Mouse (Mus musculus) c-Kit-positive CD71-positive TER-119-positive erythroid progenitor cells, embryonic 14.5 days (primary cell): ENCODE measurements around the gene Dtnbp1.

Experiments
- DNase-seq: peaks from one replicate; pipeline ENCODE4 v3.0.0-alpha.2; 2013; ENCODE audit warnings: low spot score

Gene Dtnbp1

DNA sequence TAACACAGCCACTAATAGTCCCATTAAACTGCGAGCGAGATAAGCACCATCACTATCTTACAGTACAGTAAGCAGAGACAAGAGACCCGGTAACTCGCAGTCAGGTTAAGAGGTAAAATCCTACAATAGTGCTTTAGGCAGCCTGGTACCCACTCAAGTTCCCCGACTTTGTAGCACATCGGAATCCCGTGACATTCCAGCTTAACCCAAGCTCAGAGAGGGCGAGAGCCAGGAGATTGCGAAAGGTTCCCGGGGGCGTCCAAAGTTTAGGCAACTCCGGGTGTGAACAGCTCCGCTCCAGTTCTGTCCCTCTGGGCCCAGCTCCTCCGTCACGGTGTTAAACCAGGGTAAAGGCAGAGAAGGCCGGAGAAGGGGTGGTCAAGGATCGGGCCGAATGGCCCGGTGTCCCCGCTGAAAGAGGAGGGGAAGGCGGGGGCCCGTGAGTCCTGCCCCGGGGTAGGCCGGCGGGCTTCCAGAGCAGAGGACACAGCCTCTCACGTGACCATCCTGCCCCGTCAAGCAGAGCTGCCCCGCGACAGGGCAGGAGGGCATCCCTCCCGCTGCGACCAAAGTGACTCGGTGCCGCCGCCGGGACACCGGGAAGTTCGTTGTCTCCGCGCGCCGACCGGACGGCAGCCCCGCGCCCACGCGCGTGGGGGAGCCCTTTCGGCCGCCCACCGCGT, 578 bp downstream of the Dtnbp1 start:
- DNase-seq = peak; percentile 52

DNA sequence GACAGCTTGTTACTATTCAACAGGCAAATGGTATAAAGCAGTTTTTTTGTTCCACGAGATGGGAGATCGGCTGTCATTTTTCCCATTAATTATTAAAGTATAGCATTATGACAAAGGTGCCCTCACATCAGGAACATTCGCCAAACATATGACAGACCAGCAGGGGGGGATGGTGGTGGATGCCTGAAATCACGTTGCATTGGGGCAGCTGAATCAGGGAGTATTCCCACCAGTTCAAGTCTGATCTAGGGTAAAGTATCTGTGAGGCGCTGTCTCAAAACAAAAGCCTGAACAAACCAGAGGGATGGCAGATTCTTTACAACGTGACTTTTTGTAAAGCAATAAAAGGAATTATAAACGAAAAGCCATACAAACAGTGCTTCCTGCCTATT, 1.1 kb downstream of the Dtnbp1 start:
- peak; percentile 60 for DNase-seq

DNA sequence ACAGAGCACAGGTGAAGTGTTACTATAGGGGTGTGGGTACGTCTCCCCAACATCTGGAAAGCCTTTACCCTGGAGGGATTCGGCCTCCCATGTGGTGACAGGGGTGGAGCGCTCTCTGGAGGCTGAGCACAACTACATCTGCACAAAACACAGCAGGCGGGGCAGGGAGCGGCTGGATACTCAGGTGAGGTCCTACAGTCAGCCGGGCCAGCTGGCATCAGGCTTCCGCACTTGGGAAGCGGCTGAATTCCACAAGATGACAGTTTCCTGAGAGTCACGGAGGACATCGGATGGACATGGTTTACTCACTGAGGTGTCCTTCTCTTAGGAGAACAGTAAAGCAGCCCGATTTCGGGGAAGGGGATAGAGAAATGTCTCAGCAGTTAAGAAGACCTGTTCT, 2.7 kb downstream of the Dtnbp1 start:
- DNase-seq = no peak

DNA sequence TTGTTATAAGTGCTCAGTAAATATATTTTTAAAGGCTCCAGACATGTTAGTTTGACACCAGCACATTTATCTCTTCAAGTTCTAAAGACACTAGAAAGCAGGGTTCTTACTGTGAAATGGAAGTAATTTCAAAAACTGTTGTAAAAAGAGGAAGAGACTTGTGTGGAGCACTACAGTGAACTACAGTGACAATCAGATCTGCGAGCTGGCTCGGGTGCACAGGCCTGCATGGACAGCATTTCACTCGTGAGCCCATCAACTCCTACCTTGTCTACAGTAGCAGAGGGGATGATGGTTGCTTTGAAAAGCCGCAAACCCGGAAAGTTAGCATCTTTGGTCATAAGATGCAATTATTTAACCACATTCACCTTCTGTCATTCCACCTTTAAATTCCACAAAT, 5.6 kb downstream of the Dtnbp1 start:
- DNase-seq = no peak

DNA sequence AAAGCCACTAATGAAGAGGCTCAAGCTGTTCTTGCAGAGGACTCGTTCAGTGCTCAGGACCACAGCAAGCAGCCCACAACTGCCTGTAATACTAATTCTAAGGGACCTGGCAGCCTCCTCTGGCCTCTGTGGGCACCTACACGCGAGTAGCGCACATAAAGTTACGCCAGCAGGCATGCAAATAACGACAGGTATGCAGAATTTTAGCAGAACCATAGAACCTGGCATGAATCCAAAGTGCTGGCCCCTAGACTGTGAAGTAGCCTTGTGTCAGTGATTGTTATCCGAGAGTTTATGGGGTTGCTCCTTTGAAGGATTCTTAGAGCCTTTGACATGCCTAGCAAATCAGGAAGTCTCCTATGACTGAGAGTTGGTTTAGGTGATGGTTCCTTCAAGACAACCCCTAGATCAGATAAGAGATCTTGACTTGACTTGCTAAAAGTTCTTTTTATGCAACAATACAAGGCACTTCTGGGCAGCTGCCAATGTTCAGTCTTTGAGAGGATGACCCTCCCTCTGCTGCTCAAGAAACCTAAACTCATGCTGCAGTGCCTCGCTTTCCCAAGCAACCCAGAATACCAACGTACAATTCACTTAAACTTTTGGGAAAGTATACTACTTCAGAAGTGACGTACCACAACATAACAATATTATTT, 9.3 kb downstream of the Dtnbp1 start:
- no peak for DNase-seq

DNA sequence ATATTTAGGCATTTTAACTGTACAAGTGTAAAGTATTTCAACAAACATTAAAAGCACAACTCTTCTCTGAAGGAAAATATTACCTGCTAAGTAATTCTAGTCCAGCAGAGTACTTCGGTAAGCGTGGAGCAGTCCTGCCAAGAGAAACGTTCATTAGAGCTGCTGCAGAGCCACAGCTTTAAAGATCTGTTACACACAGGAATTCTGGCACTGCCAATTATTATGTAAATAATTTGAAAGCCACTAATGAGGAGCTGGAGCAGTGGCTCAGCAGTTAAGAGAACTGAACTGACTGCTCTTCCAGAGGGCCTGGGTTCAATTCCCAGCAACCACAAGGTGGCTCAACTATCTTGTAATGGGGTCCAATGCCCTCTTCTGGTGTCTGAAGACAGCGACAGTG, 10.0 kb downstream of the Dtnbp1 start:
- no peak for DNase-seq

DNA sequence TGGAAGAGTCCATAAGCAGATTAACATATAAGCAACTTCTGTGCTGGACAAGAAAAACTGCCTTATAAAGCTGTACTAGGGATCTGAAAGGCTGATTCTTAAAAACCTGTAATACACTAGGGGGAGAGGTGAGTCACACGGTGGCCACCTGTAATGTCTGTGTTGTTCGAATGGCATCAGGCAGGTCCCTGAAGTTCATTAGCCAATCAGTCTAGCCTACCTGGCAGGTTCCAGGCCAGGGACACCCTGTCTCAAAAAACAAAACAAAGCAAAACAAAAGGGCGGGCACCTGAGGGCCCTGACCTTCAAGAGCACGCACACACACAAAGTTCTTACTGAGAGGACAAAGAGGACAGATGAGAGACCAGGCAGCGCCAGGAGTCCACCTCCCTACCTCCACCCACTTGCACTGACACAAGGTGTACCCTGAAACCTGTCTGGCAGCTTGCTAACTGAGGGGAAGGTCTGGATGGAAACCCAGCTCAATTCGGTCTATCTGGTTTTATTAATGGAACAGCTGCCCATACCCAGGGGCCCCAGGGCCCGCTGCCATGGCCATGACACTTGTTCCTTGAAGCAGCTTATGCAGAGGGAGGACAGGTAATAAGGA, 11.8 kb downstream of the Dtnbp1 start:
- no peak for DNase-seq

DNA sequence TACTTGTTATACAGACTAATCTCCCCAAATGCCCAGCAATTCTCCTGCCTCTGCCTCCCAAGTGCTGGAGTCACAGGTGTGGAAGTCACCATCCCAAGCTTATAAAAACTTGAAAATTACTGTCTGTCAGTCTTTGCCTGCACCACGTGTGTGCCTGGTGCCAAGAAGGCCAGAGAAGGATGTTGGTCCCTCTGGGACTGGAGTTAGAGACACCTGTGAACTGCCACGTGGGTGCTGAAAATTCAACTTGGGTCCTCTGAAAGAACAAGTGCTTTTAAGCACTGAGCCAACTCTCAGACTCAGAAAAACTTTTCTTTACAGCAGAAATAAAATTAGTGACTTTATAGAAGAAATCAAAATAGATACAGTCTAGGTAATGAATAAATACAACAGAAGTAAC, 15.6 kb downstream of the Dtnbp1 start:
- no peak for DNase-seq

DNA sequence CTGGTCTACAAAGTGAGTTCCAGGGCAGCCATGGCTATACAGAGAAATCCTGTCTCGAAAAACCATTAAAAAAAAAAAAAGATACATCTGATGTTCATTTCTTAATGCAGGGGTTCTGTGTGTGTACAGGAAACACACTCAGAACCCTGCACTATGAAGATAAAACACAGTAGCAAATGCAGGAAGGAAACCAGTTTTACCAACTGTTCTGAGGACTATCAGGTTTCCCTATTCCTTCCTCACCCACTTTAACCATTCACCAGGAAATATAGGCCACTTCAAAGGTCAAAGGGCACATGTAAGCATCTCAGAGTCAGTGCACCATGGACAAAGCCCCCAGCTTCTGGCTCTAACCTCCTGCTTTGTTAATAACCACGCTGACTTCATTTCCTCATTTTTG, 16.6 kb downstream of the Dtnbp1 start:
- no peak for DNase-seq

DNA sequence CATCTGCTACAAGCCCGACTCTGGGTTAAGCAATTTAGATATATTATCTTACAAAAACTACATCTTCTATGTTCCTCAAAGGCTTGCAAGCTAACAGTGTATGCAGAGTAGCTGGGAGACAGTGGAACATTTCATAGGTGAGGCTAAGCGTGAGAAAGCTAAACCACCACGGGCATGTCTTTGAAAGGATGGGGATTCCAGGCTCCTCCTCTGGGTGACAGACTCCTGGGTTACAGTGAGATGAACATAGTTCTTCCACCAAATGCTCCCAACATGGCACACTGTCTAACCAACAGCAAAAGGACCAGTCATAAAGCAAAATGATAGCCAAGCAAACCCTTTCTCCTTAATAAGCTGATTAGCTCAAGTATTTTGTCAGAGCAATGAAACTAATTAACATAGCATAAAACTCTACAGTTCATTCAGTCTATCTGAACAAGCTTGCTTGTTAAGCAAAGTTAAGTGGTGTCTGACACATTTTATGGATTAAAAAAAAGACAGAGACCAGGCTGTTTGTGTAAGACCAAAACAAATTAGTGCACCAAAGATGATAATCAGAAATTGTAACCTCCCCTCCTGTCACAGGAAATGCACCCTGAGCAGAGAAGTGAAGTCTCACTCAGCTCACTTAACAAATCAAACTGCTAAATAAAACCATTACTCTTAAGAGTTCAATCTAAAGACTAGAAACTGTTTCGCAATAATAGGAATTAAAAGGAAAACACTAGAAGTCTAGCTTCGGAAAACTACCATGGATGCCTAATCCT, 18.1 kb downstream of the Dtnbp1 start:
- DNase-seq = no peak

DNA sequence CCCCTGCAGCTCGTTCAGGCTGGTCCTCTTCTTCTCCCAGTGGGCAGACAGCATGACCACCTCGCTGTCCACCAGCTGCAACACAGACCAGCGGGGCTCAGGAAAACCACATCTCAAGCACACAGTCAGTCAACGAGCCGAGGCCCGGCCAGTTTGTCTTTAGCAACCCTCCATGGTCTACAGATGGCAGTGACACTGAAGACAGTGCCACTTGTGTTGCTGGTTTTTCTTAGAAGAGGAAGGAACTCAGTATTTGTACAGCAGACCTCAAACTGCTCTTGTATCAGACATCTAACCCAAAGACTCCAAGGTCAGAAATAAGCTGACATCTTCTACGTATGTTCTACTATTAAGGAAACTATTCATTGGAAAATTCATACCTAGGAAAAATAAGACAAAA, 19.1 kb downstream of the Dtnbp1 start:
- DNase-seq = no peak

DNA sequence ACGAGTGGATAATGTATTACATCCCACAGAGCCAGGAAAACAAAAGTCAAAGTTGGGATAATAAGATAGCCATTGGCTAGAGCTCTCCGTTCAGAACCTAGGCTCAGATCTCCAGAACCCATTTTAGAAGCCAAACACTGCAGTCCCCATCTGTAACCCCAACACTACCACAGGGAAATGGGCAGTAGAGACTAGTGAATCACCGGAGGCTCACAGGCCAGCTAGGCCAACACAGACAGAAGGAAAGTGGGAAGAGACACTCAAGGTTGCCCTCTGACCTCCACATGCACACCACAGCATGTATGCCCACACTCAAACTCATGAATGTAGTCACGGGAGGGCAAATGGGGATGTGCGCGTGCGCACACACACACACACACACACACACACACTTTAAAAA, 22.5 kb downstream of the Dtnbp1 start:
- no peak for DNase-seq

DNA sequence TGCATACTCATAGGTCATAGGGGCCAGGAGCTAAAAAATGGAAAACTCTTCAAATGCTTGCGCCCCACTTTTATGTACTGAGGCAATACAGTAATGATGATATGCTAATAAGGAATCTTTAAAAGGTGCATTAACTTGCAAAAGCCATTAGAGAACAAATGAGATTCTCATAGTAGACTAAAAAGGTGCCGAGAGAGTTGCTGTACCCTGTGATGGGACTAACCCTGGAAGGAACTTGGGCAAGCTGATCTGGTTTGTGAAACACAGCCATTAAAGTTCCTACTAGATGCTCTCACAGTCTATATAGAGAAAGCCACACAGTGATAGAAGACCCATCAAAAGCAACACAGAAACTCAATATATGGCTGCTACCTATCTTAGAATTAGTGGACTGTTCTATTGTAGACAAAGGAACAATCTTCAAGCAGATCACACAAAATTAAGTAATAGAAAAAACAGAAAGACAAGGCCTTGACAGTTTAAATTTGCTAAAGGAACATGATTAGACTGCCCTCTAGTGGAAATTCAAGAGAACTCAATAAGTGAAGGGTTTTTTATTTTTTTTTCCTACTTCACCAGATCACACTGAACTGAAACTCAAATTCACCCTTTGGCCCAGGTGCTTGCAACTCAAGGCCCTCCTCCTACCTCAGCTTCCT, 24.3 kb downstream of the Dtnbp1 start:
- DNase-seq = peak; percentile 14

DNA sequence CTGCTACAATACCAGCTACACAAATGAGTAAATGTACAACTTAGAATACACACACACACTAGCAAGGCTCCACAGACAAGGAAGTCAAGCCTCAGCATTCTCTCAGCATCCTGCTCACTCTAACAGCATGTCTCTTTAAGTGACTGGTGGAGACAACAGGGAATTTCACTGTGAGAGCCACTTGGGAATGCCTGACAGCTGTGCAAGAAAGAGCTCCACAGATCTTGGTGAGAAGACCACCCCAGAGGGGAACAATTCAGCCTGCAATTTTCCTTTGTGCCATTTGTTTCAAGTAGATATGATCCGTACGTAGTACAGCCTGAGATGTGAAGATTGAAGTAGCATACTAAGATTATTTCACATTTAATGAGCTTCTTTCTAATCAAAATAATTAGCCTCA, 24.9 kb downstream of the Dtnbp1 start:
- no peak for DNase-seq

DNA sequence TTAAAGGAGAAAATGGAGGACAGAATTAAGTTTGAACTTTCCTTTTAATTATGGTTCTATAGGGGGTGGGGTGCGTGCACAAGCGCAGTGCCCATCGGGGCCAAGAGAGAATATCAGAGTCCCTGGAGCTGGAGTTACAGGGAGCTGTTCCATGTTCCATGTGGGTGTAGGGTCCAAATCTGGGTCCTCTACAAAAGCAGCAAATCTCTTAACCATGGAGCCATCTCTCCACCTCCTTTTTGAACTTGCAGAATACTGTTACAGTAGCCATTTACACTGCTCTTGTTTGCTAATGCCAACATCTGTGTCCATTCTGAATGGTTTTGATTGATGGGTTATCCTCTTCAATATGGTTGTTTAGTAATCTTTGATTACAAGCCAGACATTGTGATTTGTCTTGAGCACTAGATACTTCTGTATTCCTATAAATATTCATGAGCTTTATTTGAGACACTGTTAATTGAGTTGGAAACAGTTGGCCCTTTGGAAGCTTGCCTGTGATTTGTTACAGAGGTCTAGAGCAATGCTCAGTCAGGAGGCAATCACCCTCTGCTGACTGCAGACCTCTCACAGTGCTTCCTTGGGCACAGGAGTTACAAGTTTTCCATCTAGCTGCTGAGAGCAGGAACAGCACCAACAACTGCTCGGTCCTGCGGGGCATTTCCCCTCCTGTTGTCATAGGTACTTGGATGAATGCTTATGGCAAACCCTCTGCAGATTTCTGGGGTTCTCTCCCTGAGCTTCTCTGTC, 41.2 kb downstream of the Dtnbp1 start:
- no peak for DNase-seq

DNA sequence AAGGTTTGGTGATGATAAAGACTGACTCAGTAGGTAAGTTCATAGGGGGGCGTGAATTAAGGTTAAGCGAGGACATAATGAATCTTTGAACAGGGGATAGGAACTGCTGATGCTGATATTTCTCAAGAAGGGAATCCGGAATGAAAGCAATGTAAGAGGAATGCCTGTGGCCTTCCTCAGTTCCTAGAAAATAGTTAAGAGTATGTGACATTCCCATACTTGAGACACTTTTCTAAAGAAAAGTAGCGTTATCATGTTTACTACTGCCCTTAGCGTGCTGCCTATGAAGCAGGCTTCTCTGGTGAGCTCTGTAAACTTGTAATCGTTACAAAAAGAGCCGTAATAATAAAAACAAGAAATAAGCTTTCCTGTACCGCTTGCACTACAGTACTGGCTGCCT, 44.9 kb downstream of the Dtnbp1 start:
- DNase-seq = no peak

DNA sequence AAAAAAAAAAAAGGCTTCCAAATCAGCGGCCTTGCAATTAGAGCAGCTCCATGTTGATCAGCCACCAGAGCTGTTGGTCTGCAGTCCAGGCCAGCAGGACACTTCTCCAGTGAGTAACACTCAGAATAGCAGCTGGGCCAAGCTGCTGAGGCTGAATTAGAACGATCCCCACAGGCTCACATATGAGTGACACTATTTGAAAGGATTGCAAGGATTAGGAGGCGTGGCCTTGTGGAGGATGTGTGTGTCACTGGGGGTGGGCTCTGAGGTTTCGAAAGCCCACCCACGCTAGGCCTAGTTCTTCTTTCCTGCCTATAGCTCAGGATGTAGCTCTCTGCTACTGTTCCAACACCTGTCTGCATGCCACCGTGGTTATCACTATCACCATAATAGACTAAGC, 46.2 kb downstream of the Dtnbp1 start:
- no peak for DNase-seq

DNA sequence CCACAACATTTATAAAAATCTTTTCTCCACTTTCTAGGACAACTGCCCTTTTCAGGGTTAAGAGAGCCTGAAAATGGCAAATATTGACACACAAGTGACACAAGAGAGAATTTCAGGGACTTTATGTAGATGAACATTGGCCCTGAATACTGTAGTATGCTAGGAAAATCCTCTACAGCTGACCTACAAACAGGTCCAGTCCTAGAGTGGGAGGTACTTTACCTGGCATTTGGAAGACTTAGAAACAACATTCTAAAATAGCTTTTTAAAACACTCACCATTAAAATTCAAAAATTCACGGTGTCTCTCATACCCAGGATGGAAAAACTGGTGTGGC, 47.7 kb downstream of the Dtnbp1 start:
- no peak for DNase-seq

DNA sequence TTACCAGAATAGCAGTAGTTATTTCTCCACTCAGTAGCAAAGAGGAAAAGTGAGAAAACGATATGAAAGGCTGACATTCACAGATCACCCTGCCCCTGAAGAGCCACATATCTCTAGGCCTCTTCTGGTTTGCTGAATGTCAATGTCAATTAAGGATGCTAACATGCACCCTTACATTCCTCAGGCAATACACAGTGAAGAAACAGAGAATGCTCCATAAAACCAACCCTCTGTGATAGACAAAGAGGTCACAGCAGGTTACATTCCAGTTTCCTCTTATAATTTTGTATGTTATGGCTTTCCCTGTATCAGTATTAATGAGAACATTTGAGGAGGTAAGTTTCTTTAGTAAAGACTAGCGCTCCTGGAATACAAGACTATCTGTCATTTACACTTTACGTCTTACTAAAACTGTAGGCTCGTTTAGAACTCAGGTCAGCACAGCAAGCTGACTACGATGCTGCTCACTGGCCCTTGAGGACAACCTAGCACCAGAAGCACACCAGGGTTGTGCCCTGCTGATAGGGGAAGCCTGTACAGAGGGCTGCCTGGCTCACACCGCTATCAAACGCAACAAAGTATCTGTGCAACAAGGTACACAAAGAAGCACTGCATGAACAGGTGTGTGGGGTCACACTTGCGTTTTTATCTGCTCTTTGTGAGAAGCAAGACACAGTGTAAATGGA, 48.3 kb downstream of the Dtnbp1 start:
- DNase-seq = no peak

DNA sequence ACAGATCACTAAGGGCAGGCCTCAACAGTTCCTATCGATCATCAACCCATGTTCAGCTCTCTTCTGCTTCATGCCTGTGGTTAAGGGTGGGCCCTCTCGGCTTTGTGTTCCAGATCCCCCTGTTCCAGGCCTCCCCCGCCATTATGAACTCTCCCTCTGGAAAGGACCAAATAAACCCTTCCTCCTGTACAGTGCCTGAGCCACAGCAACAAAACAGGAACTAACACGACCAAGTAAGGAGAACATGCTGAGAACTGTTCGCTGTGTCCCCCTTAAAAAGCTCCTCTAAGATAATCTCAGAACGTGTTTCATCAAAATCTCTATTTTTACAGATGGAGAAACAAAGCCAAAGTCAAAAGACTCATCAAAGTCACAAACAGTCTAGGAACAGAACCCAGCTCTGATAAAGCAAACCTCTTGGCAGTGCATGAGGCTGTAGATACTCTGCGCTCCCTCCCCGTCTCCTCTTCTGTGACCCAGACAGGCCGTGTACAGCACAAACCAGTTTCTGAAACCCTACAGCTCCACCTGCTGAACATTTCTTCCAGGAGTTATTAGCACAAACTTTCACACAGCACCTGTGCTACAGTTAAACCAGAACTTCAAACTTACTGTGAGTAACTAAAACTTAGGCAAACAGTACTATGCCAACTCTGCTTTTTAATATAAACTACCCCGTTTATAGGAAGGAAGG, 49.4 kb downstream of the Dtnbp1 start:
- DNase-seq = no peak
